Mouse (Mus musculus) layer of hippocampus, postnatal 25 days (tissue): Measurements from ENCODE around the gene Olfr357. TPM values are rescaled to one million over a fixed set of nuclear protein-coding genes. Genes with fewer than 3 reads are reported as not detected.

ENCODE experiments used
- DNase-seq, 2 experiments: peaks; one replicate each; pipeline ENCODE4 v3.0.0; 2022; ENCODE audit warnings: mixed read lengths in 2 of 2, low spot score in 1 of 2; ENCODE audit errors: extremely low spot score in 1 of 2
- total RNA-seq, 2 experiments: library from RNA; stranded (reverse); gene quantifications; 2 replicates each; pipeline ENCODE4 v1.2.3; 2021

Gene Olfr357
- total RNA-seq = not detected

DNA sequence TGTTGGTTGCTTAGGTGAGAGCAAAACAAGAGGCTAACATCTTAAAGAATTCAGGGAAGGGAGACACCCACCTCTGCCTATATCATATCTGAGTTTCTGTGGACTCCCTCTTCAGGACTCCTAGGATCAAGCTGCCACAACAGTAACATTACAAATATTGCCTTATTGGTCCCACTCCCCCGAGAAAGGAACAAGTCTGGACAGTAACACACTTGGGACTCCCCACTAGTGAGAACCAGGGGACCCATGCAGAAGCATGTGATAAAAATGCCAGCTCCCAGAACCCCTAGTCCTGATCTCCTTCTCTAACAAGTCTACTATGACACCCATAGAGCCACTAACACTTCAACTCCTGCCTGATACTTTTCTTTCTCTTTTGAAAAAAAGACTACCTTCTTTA lies at the start of gene Olfr357:
Gene Olfr357 (plus strand): TSS at position 301 of the 400 bp plus-strand sequence.
- no peak for DNase-seq

DNA sequence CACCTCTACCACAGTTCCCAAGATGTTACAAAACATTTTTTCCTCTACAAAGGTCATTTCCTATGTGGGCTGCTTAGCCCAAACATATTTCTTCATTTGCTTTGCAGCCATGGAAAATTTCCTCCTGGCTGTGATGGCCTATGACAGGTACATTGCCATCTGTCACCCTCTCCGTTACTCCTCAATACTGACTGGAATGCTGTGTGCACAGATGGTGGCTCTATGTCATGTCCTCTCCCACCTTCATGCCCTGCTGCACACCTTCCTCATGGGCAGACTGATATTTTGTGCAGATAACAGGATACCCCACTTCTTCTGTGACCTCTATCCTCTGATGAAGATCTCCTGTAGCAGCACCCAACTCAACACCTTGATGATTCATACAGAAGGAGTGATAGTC lies 3.4 kb downstream of the Olfr357 start:
- DNase-seq = no peak

DNA sequence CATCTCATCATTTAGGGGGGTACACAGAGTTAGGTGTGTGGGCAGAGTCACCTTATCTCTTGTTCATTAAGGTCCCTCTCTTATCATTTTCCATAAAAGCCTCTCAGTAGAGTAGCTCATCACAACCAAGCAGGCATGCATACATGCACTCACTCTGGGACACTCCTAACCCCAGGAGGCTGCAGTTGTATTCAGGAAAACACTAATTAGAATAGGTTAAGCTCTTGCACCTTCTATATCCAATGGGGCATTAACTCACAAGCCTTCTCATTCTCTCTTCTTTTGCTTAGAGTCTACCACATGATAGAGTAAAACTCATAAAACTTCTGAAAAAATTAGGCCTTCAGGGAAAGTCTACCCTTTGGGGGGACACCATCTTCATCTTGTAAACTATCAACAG lies 15.6 kb downstream of the Olfr357 start, which contains the start of gene Olfr358:
Gene Olfr358 (minus strand): TSS at position 101 of the 400 bp plus-strand sequence.
- DNase-seq = no peak

Other genes starting within 250 kb of the Olfr357 start
- not detected for gene Olfr348, start 209.6 kb upstream of the Olfr357 start, total RNA-seq
- not detected for gene Olfr50, start 203.3 kb upstream of the Olfr357 start, total RNA-seq
- not detected for gene Olfr3, start 176.8 kb upstream of the Olfr357 start, total RNA-seq
- gene Olfr350, start 147.5 kb upstream of the Olfr357 start, total RNA-seq = not detected
- gene Olfr351, start 131.2 kb upstream of the Olfr357 start, total RNA-seq = not detected
- gene Olfr352, start 125.4 kb upstream of the Olfr357 start, total RNA-seq = not detected
- gene Olfr353, start 100.9 kb upstream of the Olfr357 start, total RNA-seq = not detected
- not detected for gene Olfr354, start 88.1 kb upstream of the Olfr357 start, total RNA-seq
- gene Olfr355, start 64.9 kb upstream of the Olfr357 start, total RNA-seq = not detected
- gene Olfr356, start 56.7 kb upstream of the Olfr357 start, total RNA-seq = not detected
- gene Olfr358, start 15.5 kb downstream of the Olfr357 start, total RNA-seq = not detected
- gene Olfr360, start 71.9 kb downstream of the Olfr357 start, total RNA-seq = not detected
- not detected for gene Olfr361, start 95.5 kb downstream of the Olfr357 start, total RNA-seq
- not detected for gene Olfr362, start 124.1 kb downstream of the Olfr357 start, total RNA-seq
- not detected for gene Olfr364-ps1, start 145.5 kb downstream of the Olfr357 start, total RNA-seq
- gene Olfr365, start 194.4 kb downstream of the Olfr357 start, total RNA-seq = under 1 TPM in 1 of 2 experiments, not detected in 1; 0.12 TPM
- not detected for gene Olfr366, start 217.7 kb downstream of the Olfr357 start, total RNA-seq